Mouse (Mus musculus) cerebellum, postnatal 4 days (tissue): ENCODE results near the gene Slc16a6.
A peak's percentile ranks its signal among the peaks of the same experiment; 100 is the strongest.

Experiments used
- DNase-seq, 2 experiments: peaks; one replicate each; pipeline ENCODE4 v3.0.0; 2022; ENCODE audit warnings: low spot score in 2 of 2, mixed read lengths in 1 of 2

Slc16a6 gene

DNA sequence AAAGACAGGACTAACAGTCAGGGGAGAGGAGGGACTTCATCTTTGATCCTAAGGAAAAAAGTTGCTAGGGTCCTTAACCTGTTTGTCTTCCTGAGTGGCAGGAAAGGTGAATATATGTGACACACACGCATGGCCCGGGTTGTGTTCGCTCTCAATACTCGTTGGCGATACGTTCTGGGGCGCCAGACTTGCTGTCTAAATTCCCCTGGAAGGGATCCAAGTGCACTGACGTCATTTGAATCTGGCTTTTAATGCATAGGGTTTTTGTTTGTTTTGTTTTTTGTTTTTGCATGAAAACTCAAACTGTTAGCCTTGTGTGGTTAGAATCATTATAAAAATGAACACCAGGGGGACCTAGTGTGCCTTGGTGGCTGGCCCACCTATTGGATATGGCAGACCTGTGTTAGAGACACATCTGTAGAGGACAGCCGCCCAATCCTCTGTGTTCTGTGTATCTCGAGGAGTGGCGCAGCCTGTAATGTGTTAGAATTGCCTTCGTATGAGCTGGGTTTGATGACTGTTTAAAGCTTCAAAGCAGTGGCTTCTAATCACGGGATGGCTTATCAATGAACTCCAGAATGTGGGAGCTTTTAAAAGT, 27.9 kb downstream of the Slc16a6 start:
- peak in 1 of 2 experiments; percentile 7 for DNase-seq

GRCm38 (mm10) chr11:109444600-109444999, 28.8 kb downstream of the Slc16a6 start:
- DNase-seq, result peak in 1 of 2 experiments; percentile 30

- no peak for DNase-seq
Observed at GRCm38 (mm10) chr11:109443468-109444263, 29.7 kb downstream of the Slc16a6 start.

- DNase-seq, result no peak
Observed at GRCm38 (mm10) chr11:109442166-109442730, 31.1 kb downstream of the Slc16a6 start.

DNA sequence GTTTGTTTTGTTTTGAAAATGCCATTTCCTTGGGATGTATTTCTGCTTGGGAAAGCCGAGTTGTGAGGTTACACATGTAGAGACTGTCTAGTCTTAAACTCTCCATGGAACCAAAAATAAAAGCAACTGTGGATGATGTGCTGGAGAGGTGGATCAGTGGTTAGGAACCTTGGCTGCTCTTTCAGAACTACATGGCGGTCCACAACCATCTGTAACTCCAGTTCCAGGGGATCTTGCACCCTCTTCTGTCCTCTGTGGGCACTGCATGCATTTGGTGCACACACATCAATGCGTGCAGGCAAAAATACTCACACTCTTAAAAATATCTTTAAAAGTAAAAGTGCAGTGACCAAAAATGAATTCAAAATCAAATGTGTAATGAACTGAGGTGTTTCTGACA, 32.3 kb downstream of the Slc16a6 start:
- DNase-seq, result peak in 1 of 2 experiments; percentile 33

DNA sequence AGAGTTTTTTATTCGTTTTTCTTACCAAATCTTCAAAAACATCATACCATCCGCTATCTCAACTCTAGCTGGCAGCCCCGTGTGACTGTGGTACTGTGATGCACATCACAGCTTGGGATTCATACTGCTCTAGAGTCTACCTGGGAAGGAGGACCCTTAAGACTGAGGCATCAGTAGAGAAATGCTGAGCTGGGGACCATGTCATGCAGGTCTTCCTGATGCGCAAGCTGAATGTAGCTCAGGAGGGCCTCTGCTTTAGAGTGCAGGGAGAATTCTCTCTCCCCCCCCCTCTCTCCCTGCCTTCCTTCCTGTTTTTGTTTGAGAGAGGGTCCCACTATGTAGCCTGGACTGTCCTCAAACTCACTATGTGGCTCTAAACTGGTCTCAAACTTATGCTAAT, 32.8 kb downstream of the Slc16a6 start:
- no peak for DNase-seq

DNA sequence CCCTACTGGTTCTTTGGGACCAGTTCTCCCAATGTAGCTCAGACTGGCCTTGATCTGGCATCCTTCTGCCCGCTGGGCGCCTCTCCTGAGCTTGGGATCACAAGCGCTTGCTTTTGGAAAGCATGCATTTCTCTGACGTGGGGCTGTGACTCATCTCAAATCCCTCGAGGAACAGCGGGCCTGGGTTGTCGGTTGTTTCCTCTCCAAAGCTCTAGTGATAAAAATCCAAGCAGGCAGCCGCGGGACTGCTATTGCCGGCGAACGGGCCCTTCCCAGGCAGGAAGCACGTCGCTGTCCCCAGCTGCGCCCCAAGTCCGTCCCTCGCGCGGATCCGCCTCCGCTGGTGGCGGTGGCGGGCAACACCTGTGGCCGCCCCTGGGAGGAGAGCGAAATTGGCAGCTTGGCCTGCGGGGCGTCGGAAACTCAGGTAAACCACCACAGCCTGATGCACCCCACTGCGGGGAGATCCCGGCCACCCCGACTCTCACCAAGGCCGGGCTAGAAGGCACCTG, 33.5 kb downstream of the Slc16a6 start:
- peak; percentile 35 to 58 for DNase-seq

DNA sequence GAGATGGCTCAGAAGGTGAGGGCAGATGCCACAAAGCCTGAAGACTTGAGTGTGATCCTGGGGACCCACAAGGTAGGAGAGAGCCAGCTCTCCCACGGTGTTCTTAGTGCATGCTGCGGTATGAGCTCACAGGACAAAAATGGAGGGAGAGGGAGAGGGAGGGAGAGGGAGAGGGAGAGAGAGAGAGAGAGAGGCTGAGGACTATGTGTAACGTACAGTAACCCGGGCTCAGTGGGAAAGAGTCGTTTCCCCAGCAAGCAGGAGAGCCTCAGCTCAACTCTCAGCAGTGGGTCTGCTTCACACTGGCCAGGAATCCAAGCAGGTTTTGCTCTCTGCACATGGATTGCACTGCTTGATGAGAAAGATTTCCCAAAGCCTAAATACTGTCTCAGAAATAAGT, 34.2 kb downstream of the Slc16a6 start:
- no peak for DNase-seq

DNA sequence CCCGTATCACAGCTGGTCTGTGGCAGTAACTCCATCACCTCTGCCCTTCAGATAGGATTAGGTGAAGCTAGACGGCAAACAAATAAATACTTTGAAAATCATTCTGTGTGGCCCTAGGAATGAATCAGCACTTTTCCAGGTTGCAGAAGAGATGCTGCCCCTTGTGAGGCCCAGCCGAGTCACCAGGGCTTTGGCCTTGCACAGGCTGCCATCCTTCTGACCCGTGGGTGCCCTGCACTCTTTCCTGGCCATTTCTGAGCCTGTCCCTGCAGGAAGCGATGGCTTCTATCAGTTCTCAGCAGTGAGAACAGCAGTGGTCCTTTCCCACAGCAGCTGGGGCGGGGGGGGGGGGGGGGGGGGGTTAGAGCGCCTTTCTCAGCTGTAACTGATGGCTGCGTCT, 36.5 kb downstream of the Slc16a6 start:
- no peak for DNase-seq

- no peak for DNase-seq
Observed at GRCm38 (mm10) chr11:109434233-109434798, 39.1 kb downstream of the Slc16a6 start.

DNA sequence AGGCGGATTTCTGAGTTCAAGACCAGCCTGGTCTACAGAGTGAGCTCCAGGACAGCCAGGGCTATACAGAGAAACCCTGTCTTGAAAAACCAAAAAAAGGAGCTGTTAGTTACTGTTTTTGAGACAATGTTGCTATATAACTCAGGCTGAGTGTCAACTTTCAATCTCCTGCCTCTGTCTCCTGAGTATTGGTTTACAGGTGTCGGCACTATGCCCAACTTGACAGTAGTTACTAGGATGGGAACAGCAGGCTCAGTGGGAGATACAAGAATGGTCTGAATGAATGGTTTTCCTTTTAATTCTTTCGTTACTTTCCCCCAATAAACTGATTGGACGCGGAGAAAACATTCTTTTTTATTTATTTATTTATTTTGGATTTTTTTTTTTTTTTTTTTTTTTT, 46.0 kb downstream of the Slc16a6 start:
- DNase-seq, result no peak

GRCm38 (mm10) chr11:109426272-109426586, 47.2 kb downstream of the Slc16a6 start:
- no peak for DNase-seq

- peak; percentile 95 to 98 for DNase-seq
Observed at GRCm38 (mm10) chr11:109425392-109426271, 47.8 kb downstream of the Slc16a6 start, which contains the start of gene Amz2. TSS of gene Amz2 (plus strand) at chr11:109425946.

- no peak for DNase-seq
Observed at GRCm38 (mm10) chr11:109423294-109423693, 50.1 kb downstream of the Slc16a6 start.

DNA sequence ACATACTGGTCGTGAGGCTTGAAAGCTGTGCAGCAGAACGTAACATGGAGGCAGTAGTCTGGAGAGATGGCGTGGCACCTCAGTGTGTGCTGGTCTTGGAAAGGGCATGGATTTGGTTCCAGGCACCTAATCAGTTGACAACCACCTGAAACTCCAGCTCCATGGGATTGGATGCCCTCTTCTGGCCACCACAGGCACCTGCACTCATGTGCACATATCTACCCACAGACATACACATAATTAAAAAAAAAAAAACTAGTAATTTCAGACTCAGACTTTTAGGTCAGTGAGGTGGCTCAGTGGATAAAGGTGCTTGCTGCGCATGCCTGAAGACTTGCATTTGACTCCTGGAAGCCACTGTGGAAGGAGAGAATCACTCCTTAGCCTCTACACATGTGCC, 51.1 kb downstream of the Slc16a6 start:
- no peak for DNase-seq

- DNase-seq, result no peak
Observed at GRCm38 (mm10) chr11:109421205-109421604, 52.2 kb downstream of the Slc16a6 start.

- DNase-seq, result no peak
Observed at GRCm38 (mm10) chr11:109420567-109420962, 52.8 kb downstream of the Slc16a6 start.

- no peak for DNase-seq
Observed at GRCm38 (mm10) chr11:109419961-109420566, 53.3 kb downstream of the Slc16a6 start.

- no peak for DNase-seq
Observed at GRCm38 (mm10) chr11:109419461-109419860, 53.9 kb downstream of the Slc16a6 start.

DNA sequence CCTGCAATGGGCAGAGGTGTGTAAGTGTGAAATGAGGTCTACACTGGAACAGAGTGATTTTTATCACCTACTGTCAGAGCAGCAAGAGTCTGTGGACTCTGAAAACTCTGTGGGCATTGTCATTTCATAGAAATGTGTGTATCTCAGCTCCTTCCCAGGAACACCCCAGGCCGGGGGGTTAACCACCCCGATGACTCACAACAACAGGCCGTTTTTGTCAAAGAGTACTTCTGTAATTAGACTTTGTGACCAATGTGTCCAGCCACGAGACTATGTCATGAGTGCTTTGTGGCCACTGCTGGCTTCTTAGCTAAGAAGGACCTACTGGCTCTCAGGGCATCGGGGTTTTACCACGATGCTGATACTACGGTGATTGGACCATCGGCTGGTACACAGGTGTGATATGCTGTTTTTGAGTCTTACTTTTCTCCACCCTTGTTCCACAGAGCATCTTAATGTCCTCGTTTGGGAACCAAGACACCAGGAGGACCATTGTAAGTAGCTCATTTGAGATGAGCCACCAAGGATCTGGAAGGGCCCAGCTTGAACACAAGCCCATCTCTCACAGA, 55.8 kb downstream of the Slc16a6 start:
- DNase-seq, result no peak
